Mouse (Mus musculus): ENCODE results near the gene Mosmo. TPM values are rescaled to one million over a fixed set of nuclear protein-coding genes. Genes with fewer than 3 reads are reported as not detected.

Mosmo gene
- polyA plus RNA-seq, 1 experiment from 2014 or later = 13.8 TPM

Other genes starting within 250 kb of the Mosmo start
- 194 and 221 TPM in 2 replicates for gene Uqcrc2, start 42.4 kb upstream of the Mosmo start, polyA plus RNA-seq (2015; fragmentation: Nextera tagmentation; extraction: Ambion mirVana)
- 0.33 and 0.39 TPM in 2 replicates for gene Pdzd9, start 7.3 kb upstream of the Mosmo start, polyA plus RNA-seq (2015; fragmentation: Nextera tagmentation; extraction: Ambion mirVana)
- 0.39 and 0.42 TPM in 2 replicates for gene Vwa3a, start 61.7 kb downstream of the Mosmo start, polyA plus RNA-seq (2015; fragmentation: Nextera tagmentation; extraction: Ambion mirVana)
- gene Gm5737, start 134.7 kb downstream of the Mosmo start, polyA plus RNA-seq (2015; fragmentation: Nextera tagmentation; extraction: Ambion mirVana) = not detected in 2 replicates
- 29.2 and 34.1 TPM in 2 replicates for gene Eef2k, start 165.2 kb downstream of the Mosmo start, polyA plus RNA-seq (2015; fragmentation: Nextera tagmentation; extraction: Ambion mirVana)
- gene Polr3e, start 240.1 kb downstream of the Mosmo start, polyA plus RNA-seq (2015; fragmentation: Nextera tagmentation; extraction: Ambion mirVana) = 21.4 and 24.7 TPM in 2 replicates